Mouse (Mus musculus): Measurements from ENCODE around the gene Cst6. TPM values are rescaled to one million over a fixed set of nuclear protein-coding genes. Genes with fewer than 3 reads are reported as not detected.

Gene Cst6
- total and polyA plus RNA-seq, 3 experiments, result 1.1 to 3.2 (median 1.9) TPM

DNA sequence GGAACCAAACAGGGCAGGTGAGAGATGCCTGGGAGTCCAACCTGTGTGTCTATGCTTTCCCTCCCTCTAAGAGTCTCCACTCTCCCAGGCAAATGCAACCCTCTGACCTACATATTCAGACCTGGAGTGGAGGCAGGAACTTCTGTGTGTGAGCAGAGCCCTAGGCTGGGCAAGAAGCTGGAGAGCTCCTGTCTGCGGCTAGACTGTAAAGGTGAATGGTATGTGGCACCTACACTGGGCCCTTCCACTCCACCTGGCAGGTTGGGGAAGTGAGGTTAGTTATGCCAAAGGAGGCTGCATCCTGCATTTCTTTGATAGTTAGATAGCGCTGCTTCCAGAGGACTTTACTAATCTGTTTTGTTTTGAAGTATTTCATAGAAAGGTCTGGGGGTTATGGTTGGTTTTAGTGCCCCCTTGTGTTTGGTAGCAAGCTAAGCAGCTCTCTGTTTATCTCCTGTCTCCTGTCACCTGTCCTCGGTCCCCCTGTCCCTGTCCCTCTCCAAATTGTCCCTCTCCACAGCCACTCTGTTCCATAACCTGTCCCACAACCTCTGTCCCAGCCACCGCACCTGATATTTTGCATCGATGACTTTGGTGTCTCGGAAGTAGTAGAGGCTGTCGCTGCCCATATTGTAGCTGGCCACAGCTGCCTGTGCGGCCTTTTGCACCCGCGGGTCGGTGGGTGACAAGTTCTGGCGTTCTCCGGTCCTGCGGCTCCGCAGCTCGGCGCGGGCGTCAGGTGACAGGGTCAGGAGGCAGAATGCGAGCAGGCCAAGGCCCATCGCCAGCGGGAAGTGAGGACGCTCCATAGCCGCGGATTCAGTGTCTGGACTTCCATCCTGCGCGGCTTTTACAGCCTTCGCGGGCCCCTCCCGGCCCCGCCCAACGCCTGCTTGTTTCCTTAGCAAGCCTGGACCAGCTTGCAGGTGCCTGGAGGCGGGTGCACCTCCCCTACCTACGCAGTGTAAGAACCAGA is 560 bp downstream of the Cst6 start:
- peak; percentile 38 for DNase-seq

DNA sequence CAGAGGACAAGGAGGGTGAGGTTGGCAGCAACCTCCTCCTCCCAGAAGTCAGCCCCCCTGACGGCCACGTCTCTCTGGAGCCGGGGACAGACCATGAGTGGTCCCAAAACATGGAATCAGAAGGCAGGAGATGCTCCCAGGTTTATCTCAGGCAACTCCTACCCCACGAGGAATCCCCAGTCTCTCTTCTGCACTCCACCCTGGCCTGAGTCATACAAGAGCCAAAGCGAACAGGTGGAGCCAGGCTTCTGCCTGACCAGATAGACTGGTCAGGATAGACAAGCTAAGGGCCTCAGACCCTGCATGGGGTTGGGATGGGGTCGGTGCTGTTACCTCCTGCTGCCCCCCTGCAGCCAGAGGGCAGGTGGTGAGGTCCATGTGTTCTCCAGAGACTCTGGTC is 1.3 kb downstream of the Cst6 start:
- DNase-seq, result no peak

- peak; percentile 10 for DNase-seq
Observed at GRCm38 (mm10) chr19:5345297-5346131, 3.9 kb downstream of the Cst6 start.

DNA sequence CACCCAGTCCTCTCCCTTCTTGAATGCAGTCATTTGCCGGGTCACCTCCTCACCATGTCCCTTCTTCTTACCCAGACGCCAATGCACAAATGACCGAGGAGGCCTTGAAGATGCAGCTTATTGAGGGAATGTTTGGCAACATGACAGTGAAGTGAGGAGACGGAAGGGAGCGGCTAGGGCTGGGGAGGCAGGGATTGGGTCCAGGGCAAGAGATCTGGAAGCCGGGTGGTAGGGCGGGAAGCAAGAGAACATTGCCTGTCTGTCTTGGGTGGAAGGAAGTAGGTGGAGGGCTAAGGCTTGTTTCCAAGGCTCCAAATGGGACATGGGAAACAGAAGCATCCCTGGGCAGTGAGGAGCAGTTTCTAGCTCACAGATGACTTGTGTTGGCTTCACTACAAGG is 8.0 kb downstream of the Cst6 start:
- no peak for DNase-seq

DNA sequence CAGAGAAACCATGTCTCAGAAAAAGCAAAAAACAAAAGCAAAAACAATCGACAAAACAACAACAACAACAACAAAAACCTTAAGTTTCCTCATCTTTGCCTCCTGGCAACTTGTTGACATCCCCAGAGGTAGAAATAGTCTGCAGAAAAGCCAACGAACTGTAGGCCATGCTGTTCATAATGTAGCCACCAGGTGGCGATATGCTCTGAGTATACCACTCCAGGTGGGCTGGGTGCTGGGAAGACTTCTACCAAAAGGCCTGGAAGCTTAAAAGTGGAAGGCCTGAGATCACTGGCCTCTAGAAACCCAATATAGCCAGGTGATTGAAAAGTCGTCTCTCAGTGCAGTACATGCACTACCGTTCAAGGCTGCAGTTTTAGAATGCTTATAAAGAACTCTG is 11.4 kb downstream of the Cst6 start:
- DNase-seq, result peak; percentile 70

DNA sequence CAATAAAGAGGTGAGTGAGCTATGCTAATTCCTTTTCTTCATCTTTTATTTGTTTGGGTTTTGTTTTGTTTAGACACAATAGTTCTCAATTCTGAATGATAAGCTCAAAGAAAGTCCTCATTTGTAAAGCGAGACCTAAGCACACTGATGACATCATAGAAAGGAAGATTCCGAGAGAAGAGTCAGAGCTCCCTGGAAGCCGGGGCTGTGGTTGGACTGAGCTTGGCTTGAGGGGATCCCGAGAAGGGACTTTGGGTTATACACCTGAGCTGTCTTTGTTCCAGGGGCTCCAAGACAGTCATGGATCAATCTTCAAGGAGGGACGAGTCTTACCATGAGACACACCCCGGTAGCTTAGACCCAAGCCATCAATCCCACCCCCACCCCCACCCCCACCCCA is 13.9 kb downstream of the Cst6 start, which contains the start of gene Catsper1:
Catsper1 (plus strand) TSS at position 301 of the 400 bp plus-strand sequence.
- no peak for DNase-seq

DNA sequence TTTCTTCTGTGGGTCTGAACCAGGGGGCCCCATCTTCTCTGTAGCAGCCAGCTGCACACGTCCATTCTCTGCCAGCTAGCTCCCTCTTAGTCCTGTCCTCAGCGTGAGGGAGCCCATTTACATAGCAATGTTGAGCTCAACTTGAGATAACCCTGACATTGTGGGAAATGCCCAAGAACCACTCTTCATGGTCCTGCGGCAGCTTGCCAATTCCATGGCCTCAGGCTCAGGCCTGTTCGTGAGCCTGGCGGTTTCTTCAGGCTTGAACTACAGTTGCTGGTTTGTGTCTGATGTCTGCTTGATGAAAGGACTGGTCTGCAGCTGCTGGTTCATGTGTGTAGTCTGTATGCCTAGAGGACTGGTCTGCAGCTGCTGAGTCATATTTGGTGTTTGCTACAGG is 14.6 kb downstream of the Cst6 start:
- no peak for DNase-seq

GRCm38 (mm10) chr19:5327970-5328369 is 21.4 kb downstream of the Cst6 start:
- DNase-seq, result no peak

- DNase-seq, result no peak
Observed at GRCm38 (mm10) chr19:5323801-5324200, 25.6 kb downstream of the Cst6 start.

- no peak for DNase-seq
Observed at GRCm38 (mm10) chr19:5313189-5313588, 36.2 kb downstream of the Cst6 start.

GRCm38 (mm10) chr19:5309025-5309424 is 40.3 kb downstream of the Cst6 start:
- DNase-seq, result no peak

GRCm38 (mm10) chr19:5306968-5307734 is 42.2 kb downstream of the Cst6 start:
- DNase-seq, result no peak

GRCm38 (mm10) chr19:5306279-5306678 is 43.1 kb downstream of the Cst6 start:
- no peak for DNase-seq

DNA sequence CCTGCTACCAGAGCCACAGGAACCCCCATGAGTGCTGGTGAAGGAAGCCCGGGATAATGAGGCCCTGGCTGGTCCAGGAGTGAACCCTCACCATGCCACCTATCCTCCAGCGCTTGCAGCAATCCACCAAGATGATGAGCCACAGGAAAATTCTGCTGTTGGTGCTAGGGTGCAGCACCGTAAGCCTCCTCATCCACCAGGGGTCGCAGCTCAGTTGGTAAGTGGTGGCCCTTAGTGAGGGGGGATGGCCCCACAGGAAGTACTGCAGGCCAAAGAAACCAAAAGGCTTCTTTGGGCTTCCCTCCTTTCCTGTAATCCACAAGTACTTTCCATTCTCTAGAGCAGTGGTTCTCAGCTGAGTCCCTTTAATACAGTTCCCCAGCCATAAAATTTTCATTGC is 46.9 kb downstream of the Cst6 start:
- DNase-seq, result no peak

GRCm38 (mm10) chr19:5300588-5300987 is 48.8 kb downstream of the Cst6 start:
- DNase-seq, result no peak

DNA sequence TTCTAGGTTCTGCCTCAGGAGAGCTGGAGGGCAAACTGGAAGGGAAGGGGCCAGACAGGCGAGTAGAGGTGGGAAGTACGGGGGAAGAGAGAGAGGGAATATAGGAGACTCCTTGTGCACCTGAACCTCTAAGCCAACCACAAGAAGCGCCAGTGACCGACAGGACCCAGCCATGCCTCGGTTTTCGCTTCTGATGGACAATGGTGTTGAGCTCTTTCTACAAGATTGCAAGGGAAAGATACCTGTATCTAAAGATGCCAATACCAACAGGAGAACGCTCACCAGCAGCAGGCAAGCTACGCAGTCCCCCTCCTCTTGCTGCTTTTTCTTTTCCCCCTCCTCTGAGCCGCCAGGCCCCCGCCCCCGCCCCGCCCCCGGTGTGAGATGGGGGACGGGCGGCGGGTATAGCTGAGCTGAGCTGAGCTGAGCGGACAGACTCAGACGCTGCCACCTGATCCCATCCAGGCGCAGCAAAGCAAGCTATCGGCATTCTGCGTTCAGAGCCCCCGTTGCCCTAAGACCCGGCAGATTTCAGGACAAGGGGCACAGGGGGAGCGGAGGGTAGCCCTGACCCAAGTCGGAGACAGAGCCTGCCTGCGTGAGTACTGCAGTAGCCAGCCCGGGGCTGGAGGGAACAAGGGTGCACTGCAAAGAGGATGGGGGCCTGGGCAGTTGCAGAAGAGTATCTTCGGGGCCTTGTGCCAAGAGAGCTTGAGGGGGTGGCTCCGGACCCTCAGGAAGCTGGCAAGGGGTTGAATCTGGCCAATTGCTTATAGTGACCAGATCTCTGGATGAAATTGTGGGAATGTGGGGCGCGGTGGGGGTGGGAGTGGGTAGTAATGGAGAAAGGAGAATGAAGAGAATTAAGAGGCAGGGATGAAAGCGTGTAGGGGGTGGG is 51.2 kb downstream of the Cst6 start, which contains the start of gene Gal3st3:
Gal3st3 (plus strand) TSS at position 429 of the 898 bp plus-strand sequence.
- no peak for DNase-seq

DNA sequence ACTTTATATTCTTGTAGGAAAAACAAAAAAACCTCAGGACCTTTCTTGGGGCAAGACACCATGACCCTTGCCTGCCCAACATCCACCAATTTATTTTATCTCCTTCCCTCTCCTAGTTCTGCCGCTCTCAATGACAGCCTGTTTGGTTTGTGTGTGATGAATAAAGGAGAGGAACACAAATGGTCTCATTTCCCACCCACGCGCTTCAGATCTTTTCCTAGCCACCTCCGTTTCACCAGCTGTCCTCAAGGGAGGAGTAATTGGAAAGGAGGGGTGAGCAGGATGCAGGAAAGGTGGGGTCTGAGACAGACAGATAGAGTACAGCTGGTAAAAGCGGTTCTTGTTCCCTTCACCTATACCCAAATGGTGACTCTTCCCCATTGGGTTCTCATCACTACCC is 52.7 kb downstream of the Cst6 start:
- no peak for DNase-seq

GRCm38 (mm10) chr19:5295736-5296075 is 53.7 kb downstream of the Cst6 start:
- DNase-seq, result no peak

DNA sequence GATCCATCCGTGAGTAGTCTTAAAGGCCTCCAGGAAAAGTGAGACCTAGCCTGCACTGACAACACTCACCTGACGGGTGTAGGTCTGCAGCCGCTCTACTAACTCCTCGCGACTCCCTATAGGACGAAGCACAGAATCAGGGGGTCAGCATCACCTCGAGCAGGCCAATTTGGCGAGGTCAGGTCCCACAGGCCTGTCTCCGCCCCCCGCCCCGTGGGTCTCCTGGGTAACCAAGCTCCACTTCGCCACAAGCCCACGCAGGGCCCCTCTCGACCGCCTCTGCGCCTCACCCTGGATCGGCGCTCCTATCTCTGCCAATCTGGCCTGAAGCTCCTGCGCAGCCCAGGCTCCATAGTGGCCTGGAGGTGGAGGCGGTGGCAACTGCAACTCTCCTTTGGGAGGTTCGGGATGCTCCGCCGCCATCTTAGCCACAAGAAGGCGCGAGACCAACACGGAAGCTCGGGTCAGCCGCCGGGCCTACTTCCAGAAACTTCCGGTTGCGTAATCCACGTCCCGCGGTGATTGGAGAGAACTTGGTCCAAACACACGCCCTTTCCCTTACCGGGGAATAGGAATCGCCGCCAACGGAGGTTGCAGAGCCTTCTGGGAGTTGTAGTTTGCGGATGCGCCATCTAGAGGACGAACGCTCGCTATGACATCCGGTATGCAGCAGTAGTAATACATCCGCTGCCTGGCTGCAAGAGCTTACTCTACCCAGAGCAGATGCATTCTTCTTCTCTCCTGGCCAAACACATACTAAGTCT is 54.2 kb downstream of the Cst6 start, which contains the start of gene Sf3b2:
Sf3b2 (minus strand) TSS at position 484 of the 764 bp plus-strand sequence.
- peak; percentile 99 for DNase-seq
